Mouse (Mus musculus) activated CD4-positive, CD25-positive, alpha-beta regulatory T cell, adult 4 months (primary cell): ENCODE results near the gene Cdc25b. TPM values are rescaled to one million over a fixed set of nuclear protein-coding genes. Genes with fewer than 3 reads are reported as not detected.
"Not testable (repeated sequence)": the region's sequence is repeated elsewhere in the genome, so short reads cannot be mapped to it uniquely, and the experiment has no call there.

Experiments
- ATAC-seq: one replicate; pipeline ENCODE4 v1.8.0; 2017
- polyA plus RNA-seq, 2 experiments: library from polyadenylated mRNA; unstranded; fragments of 100-300 nt; shearing (Covaris generic); gene quantifications; one replicate each; pipeline ENCODE4 v1.2.1; 2017

Cdc25b gene
- polyA plus RNA-seq, 2 experiments from 2014 or later: 90.4 to 96.2 TPM

GRCm38 (mm10) chr2:131196606-131197316, 10.0 kb downstream of the Cdc25b start:
- no peak for ATAC-seq

- ATAC-seq: no peak
These were observed 14.0 kb downstream of the Cdc25b start for GRCm38 (mm10) chr2:131200710-131201109.

GRCm38 (mm10) chr2:131201262-131201661, 14.5 kb downstream of the Cdc25b start:
- ATAC-seq: no peak

- ATAC-seq: no peak
These were observed 17.2 kb downstream of the Cdc25b start for GRCm38 (mm10) chr2:131203816-131204409.

- peak; percentile 55 for ATAC-seq
These were observed 17.7 kb downstream of the Cdc25b start for GRCm38 (mm10) chr2:131204410-131204981.

GRCm38 (mm10) chr2:131205521-131206182, 18.9 kb downstream of the Cdc25b start:
- no peak for ATAC-seq

- no peak for ATAC-seq
These were observed 20.0 kb downstream of the Cdc25b start, which contains the start of gene Ap5s1 for GRCm38 (mm10) chr2:131206778-131207177. TSS of gene Ap5s1 (plus strand) at chr2:131207078.

- ATAC-seq: no peak
These were observed 21.6 kb downstream of the Cdc25b start for GRCm38 (mm10) chr2:131208356-131208755.

- no peak for ATAC-seq
These were observed 22.5 kb downstream of the Cdc25b start for GRCm38 (mm10) chr2:131209125-131209795.

GRCm38 (mm10) chr2:131209969-131210792, 23.4 kb downstream of the Cdc25b start:
- peak; percentile 98 for ATAC-seq

GRCm38 (mm10) chr2:131211026-131211615, 24.4 kb downstream of the Cdc25b start:
- no peak for ATAC-seq

- ATAC-seq: no peak
These were observed 27.0 kb downstream of the Cdc25b start for GRCm38 (mm10) chr2:131213773-131214172.

GRCm38 (mm10) chr2:131215941-131216858, 29.5 kb downstream of the Cdc25b start:
- ATAC-seq: no peak

- no peak for ATAC-seq
These were observed 33.3 kb downstream of the Cdc25b start for GRCm38 (mm10) chr2:131220030-131220429.

GRCm38 (mm10) chr2:131221853-131222515, 35.2 kb downstream of the Cdc25b start:
- no peak for ATAC-seq

GRCm38 (mm10) chr2:131222562-131222961, 35.8 kb downstream of the Cdc25b start:
- no peak for ATAC-seq

GRCm38 (mm10) chr2:131223569-131223968, 36.8 kb downstream of the Cdc25b start:
- ATAC-seq: no peak

GRCm38 (mm10) chr2:131225178-131225577, 38.4 kb downstream of the Cdc25b start:
- ATAC-seq: no peak

- ATAC-seq: not testable (repeated sequence)
These were observed 39.9 kb downstream of the Cdc25b start for GRCm38 (mm10) chr2:131226669-131227068.

GRCm38 (mm10) chr2:131227243-131227642, 40.5 kb downstream of the Cdc25b start:
- no peak for ATAC-seq
